Mouse (Mus musculus) retina, postnatal 7 days (tissue): ENCODE data around the gene 1700013G24Rik.
"Not testable (repeated sequence)": the region's sequence is repeated elsewhere in the genome, so short reads cannot be mapped to it uniquely, and the experiment has no call there.

Source experiments
- DNase-seq: peaks from one replicate; pipeline ENCODE4 v3.0.0-alpha.2; 2012; ENCODE audit warnings: low read depth, low spot score

The 1700013G24Rik gene

GRCm38 (mm10) chr4:137453234-137453767 lies at the start of gene 1700013G24Rik:
TSS of gene 1700013G24Rik (plus strand) at chr4:137453284.
- DNase-seq, result no peak

GRCm38 (mm10) chr4:137405571-137405970 lies 47.5 kb upstream of the 1700013G24Rik start:
- no peak for DNase-seq

- no peak for DNase-seq
These were observed 43.4 kb upstream of the 1700013G24Rik start, which contains the start of gene Cela3a for GRCm38 (mm10) chr4:137409691-137410090. TSS of gene Cela3a (minus strand) at chr4:137409791.

- not testable (repeated sequence) for DNase-seq
These were observed 40.8 kb upstream of the 1700013G24Rik start for GRCm38 (mm10) chr4:137412185-137412709.

- DNase-seq, result no peak
These were observed 38.1 kb upstream of the 1700013G24Rik start for GRCm38 (mm10) chr4:137414936-137415335.

- DNase-seq, result no peak
These were observed 35.1 kb upstream of the 1700013G24Rik start for GRCm38 (mm10) chr4:137417712-137418564.

- no peak for DNase-seq
These were observed 22.6 kb upstream of the 1700013G24Rik start, which contains the start of gene Cela3b for GRCm38 (mm10) chr4:137430502-137430901. TSS of gene Cela3b (minus strand) at chr4:137430540.

- not testable (repeated sequence) for DNase-seq
These were observed 20.2 kb upstream of the 1700013G24Rik start for GRCm38 (mm10) chr4:137432700-137433550.

- DNase-seq, result no peak
These were observed 16.0 kb upstream of the 1700013G24Rik start for GRCm38 (mm10) chr4:137436979-137437669.

GRCm38 (mm10) chr4:137438842-137439241 lies 14.2 kb upstream of the 1700013G24Rik start:
- no peak for DNase-seq

GRCm38 (mm10) chr4:137441332-137441731 lies 11.8 kb upstream of the 1700013G24Rik start:
- DNase-seq, result no peak

- DNase-seq, result peak; percentile 54
These were observed 9.5 kb upstream of the 1700013G24Rik start for GRCm38 (mm10) chr4:137443625-137444024.

- DNase-seq, result no peak
These were observed 7.2 kb upstream of the 1700013G24Rik start for GRCm38 (mm10) chr4:137445881-137446280.

- no peak for DNase-seq
These were observed 5.5 kb upstream of the 1700013G24Rik start for GRCm38 (mm10) chr4:137447363-137448196.

- DNase-seq, result no peak
These were observed 4.9 kb upstream of the 1700013G24Rik start for GRCm38 (mm10) chr4:137448197-137448596.

GRCm38 (mm10) chr4:137448641-137449040 lies 4.4 kb upstream of the 1700013G24Rik start:
- no peak for DNase-seq

GRCm38 (mm10) chr4:137449132-137449531 lies 4.0 kb upstream of the 1700013G24Rik start:
- no peak for DNase-seq

GRCm38 (mm10) chr4:137449715-137450114 lies 3.4 kb upstream of the 1700013G24Rik start:
- DNase-seq, result no peak

GRCm38 (mm10) chr4:137452190-137452589 lies 894 bp upstream of the 1700013G24Rik start:
- DNase-seq, result no peak

- no peak for DNase-seq
These were observed 1.5 kb downstream of the 1700013G24Rik start for GRCm38 (mm10) chr4:137454582-137454981.
